Mouse (Mus musculus): ENCODE data around the gene Mymk.

Mymk gene

DNA sequence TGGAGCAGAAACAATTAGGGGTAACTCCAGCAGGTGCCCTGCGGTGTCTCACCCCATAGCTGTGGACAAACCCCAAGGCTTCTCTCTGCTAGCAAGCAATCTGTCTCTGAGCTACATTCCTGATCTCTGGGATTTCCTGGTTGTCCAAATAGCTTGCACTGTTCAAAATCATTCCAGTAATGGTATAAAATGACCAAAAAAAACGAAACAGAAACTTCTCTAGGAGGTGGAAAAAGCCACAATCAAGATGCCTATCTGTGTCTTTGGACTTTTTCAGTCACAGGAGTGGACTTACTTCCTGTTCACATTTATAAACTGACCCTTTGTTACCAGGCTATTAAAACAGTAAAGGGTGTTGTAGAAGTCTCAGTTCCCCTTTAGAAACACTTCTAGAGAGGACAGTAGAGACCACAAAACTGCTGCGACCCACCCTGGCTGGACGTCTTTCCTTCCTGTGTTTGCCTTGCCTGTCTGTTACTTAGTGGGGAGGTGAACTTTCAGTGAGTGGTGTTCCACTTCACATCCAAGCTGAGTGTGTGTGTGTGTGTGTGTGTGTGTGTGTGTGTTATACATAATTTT is 43.5 kb downstream of the Mymk start:
- no peak for DNase-seq

DNA sequence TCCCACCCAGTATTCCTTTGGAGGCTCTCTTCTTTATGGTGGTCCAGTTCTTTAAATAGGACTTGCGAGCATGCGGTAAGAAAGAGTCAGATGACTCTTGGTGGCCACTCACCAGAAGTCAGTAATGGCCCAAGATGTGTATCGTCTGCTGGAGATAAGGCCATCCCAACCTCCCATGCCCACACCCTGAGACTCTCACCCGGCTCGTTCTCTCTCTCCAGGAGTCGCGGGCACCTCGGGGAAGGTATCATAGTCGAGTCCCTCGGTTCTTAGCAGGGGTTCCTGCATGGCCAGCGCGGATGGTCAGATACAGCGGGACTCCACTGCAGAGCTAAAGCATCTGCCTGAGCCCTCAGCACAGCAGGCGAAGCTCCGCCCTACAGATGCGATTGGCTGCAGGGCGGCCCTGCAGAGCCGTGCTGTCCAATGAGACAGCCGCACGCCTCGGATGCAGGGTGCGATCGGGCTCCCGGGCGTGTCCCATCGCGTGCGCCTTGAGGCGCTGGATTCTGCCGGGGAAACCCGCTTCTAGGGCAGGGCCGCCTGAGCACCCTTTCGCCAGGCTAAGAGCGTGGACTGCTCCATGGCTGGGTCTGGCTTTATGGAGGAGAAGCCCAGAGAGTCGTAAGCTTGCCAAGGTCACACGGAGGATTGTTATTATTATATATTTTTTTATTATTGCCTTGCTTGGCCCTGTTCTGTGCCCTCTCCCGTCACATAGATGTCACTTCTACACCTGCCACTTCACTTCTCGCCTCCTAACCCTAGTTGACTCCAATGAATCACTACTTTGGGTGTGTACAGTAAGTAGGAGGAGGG is 44.2 kb downstream of the Mymk start, which contains the start of gene Slc2a6:
Gene Slc2a6 (minus strand): TSS at position 381 of the 819 bp plus-strand sequence.
- peak; percentile 89 to 94 for DNase-seq

DNA sequence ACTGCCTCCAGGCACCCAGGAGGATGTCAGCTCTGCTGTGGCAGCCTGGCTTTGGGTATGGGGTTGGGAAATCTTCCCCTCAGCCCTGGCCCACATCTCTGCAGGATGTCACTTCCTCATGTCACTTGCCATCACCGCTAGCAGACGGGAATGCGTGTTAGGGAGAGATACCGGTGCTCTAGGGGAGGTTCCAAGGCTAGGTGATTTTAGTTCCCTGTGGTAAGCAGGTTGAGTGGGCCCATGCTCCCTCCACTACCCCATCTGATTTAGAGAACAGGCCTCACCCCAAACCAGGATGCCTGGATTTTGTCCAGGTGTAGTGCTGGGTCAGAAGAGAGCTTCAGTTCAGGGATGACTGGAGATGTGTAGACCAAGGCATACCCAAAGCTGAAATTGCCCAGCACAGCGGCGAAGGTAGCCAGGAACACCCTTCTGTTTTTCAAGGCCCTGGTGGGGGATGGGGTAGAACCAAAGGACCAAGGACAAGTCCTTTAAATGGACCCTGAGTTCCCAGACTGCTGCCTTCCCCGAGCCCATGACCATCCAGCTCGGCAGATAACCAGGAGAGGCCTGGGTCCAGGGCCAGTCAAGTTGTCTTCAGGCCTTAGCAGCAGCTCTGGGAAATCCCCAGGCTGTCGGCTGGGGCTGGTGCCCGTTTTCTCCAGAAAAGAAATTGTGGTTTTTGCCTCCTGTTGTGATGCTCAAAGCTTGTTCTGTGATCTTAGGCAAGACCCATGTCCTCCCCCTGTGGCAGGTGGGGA is 44.9 kb downstream of the Mymk start:
- no peak for DNase-seq

DNA sequence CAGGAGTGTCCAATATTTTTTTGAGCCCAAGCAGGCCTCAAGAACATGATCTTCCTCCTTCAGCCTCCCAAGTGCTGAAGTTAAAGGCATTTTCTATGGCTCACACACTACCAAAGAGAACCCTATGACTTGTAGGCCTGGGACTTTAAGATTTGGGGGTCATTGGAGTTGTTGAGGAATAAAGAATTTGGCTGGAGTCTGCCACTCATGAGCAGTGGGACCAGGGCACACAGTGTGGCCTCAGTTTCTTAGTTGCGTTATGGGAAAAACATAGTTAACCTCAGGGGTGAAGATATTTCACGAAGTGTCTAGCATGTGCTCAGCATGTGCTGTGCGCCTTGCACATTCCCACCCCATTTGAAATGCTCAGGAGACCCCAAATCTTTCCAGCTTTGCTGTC is 45.6 kb downstream of the Mymk start:
- DNase-seq: no peak

DNA sequence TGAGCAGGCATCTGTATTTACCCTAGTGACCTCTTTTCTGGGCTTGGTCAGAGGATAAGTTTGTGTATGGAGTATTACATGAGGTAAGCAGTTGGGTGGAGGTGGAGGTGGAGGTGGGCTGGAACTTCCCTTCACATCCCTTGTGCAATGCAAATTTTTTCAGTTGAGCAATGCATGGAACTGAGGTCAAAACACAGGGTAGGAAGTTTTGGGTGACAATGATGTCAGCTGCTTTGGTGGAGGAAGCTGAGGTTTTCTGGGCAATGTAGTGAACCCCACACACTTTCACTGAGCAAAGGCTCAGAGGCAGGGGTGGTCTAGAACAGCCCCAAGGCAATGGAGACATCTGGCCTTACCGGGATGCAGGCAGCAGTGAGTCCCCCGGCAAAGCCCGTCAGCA is 46.4 kb downstream of the Mymk start:
- no peak for DNase-seq

DNA sequence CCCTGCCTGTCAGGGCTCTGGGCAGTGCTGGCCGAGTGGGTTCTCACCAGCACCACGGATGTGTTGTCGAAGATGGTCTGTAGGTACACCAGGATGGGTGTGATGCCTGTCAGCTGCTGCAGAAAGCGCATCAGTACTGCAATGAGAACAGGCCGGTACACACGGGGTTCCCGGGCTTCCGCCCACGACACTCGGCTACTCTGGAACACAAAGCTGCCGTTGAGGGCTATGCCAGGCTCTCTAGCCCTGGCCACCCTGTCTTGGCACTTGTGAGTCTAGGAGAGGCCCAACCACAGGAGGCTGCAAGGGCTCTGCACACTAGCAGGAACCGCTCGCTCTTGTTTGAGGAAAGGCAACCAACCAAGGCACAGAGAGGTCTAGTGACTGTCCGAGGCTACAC is 47.8 kb downstream of the Mymk start:
- DNase-seq: no peak

DNA sequence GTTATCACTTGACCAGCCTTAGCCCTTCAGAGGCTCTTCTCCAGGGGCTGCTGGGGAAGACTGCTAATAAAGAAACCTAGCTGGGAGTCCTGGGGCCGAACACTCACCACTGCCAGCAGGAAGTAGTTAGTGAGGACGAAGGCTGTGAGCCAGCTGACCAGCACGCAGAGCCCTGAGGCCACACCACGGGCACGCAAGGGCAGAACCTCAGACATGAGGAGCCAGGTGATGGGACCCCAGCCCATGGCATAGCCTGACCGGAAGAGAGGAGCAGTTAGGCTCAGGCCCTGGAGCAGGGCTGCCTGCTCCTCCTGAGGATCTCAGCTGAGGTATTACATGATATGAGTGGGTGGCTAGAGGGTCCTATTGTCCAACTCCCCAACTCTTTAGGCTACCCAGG is 49.4 kb downstream of the Mymk start:
- no peak for DNase-seq

GRCm38 (mm10) chr2:27021103-27021502 is 50.9 kb downstream of the Mymk start:
- no peak for DNase-seq

GRCm38 (mm10) chr2:27019530-27019929 is 52.4 kb downstream of the Mymk start:
- DNase-seq: no peak

DNA sequence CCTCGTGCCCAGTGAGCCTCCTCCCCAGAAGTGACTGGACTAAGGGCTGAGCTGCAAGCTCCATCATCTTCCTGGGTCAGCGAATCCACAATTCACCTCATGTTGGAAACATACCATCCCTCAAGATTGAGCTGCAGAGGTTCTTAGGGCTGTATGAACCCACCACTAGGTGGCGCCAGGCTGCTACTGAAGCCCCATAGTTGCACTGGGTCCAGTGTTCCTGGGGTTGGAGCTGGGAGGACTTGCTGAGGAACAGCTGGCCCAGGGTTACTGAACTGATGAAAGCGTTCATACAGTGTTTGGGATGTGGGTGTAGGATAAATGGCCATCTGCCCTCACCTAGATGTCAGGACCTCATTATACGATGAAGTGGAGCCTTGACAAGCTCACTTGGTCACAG is 54.2 kb downstream of the Mymk start:
- peak; percentile 85 to 87 for DNase-seq

Measured in kidney, postnatal 4 days (tissue).